Mouse (Mus musculus) spleen, adult 2 months (tissue): ENCODE results near the gene Dst. TPM values are rescaled to one million over a fixed set of nuclear protein-coding genes. Genes with fewer than 3 reads are reported as not detected.

ENCODE experiments used
- DNase-seq, 2 experiments: peaks; one replicate each; pipeline versions ENCODE4 v3.0.0 to v3.0.0-alpha.2; 2012 to 2021; ENCODE audit warnings: low spot score in 2 of 2, low read depth in 1 of 2
- H3K27ac ChIP-seq: fragments of 200-500 bp; 2 replicates; pipeline ENCODE4 v1.5.1; 2012; ENCODE audit warnings: low read length, inconsistent platforms; ENCODE audit not compliant: insufficient read depth
- H3K27me3 ChIP-seq: fragments of 200-500 bp; 2 replicates; pipeline ENCODE4 v1.6.1; 2012; ENCODE audit warnings: mild to moderate bottlenecking, moderate library complexity, low read length, inconsistent platforms; ENCODE audit not compliant: control insufficient read depth, insufficient read depth
- H3K36me3 ChIP-seq: fragments of 200-500 bp; 2 replicates; pipeline ENCODE4 v1.6.1; 2012; ENCODE audit warnings: mild to moderate bottlenecking, low read length, inconsistent platforms; ENCODE audit not compliant: control insufficient read depth, insufficient read depth
- H3K4me1 ChIP-seq: fragments of 200-500 bp; 2 replicates; pipeline ENCODE4 v1.6.1; 2011; ENCODE audit warnings: inconsistent platforms; ENCODE audit not compliant: control insufficient read depth, insufficient read depth, insufficient read length
- H3K4me3 ChIP-seq: fragments of 200-500 bp; 2 replicates; pipeline ENCODE4 v1.5.1; 2011; ENCODE audit warnings: mild to moderate bottlenecking, inconsistent platforms; ENCODE audit not compliant: insufficient read depth, insufficient read length; ENCODE audit errors: extremely low read depth
- CTCF ChIP-seq: fragments of 200-500 bp; IDR thresholded peaks from 2 replicates; pipeline ENCODE4 v1.5.1; 2011; ENCODE audit warnings: mild to moderate bottlenecking, inconsistent platforms; ENCODE audit not compliant: insufficient read depth, insufficient read length, insufficient replicate concordance; ENCODE audit errors: extremely low read depth
- POLR2A ChIP-seq: fragments of 200-500 bp; IDR thresholded peaks from 2 replicates; pipeline ENCODE4 v1.6.1; 2011; ENCODE audit warnings: low read depth, low read length, inconsistent platforms
- WGBS: fragments of 180-500 bp; shearing (Covaris S2); methylation state at CpG from one replicate; pipeline ENCODE4 v1.1.7; 2018; 5-methylcytosine and 5-hydroxymethylcytosine counted together
- polyA plus RNA-seq: library from polyadenylated mRNA; depleted of rRNA; stranded (reverse); fragments of >200 nt; gene quantifications from 2 replicates; pipeline ENCODE4 v1.2.3, GENCODE M21; 2012

The Dst gene
- polyA plus RNA-seq, 1 experiment, result 7.6 TPM

DNA sequence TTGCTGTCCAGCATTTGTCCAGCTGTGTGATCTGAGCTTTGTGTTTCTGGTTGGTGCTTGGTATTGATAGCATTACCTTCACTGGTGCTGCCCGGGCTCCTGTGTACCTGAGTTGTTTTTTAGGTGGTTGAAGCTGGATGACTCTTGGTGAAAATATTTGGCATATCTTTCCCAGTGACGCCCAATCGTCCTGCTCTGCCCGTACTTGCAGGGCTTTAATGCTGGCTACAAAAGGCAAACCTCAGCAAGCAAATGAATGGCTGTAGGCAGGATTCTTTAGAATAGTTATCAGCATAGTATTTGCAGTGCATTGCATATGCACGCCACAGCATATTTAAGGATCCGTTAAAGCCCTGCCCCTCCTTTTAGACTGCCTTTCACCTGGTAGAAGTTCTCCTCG lies 251.9 kb downstream of the Dst start:
- Histone ChIP-seq H3K4me1 (no peaks in the 10 kb centered on the region), H3K4me3 (no peak overlapping the region), H3K36me3 (no peaks in the 10 kb centered on the region), H3K27ac (no peak overlapping the region), H3K27me3 (no peaks in the 10 kb centered on the region)
- TF ChIP-seq CTCF, result no peak
- no peak for DNase-seq
- 94% methylated on average over 7 of the region's 7 CpGs for WGBS

DNA sequence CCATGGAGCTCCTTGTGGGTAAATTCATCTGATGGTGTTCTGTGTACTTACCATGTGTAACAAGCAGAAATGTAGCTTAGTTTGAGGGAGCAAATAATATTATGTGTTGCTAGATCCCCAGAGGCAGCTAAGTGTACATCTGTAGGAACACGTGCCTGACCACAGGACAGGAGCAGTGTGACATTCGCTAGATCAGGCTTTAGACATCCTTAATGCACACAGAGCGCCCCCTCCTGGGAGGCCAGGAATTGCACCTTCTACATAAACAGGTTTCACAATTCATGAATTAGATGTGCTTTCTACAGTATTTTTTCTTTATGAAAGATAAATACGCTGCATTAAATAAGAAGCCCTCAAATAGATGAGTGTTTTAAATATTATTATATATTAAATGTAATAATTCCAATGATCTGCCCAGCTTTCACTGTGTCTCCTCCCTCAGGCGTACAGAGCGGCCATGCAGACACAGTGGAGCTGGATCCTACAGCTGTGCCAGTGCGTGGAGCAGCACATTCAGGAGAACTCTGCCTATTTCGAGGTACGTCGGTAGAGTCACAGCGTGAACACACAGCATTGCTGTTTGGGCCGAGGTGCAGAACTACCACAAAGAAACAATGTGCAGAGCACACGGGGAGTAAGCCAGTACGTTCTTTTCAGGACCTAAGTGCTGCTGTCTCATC lies 256.7 kb downstream of the Dst start:
- no peaks in the 10 kb centered on the region for H3K4me1 ChIP-seq
- TF ChIP-seq CTCF (peak; percentile 45; the same call in 1 of the 2 replicates), POLR2A (no peak)
- WGBS, result 69% methylated on average over 14 of the region's 14 CpGs
- no peak overlapping the region for H3K4me3 ChIP-seq
- no peaks in the 10 kb centered on the region for H3K27me3 ChIP-seq
- peak in 1 of 2 experiments; percentile 52 for DNase-seq
- no peak overlapping the region for H3K27ac ChIP-seq
- H3K36me3 ChIP-seq, result no peaks in the 10 kb centered on the region

DNA sequence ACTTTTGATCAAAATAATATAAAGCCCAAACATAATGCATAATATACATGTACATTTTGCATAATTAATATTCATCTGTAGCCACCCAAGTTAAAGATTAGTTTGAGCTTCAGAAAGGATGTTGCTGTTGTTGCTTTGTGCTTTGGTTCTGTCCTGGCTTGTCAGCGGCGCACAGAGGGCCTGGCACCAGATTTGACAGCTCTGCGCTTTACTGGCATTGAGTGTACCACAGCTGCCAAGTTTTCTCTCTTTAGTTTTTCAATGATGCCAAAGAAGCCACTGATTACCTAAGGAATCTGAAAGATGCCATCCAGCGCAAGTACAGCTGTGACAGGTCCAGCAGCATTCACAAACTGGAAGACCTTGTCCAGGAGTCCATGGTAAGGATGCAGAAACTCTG lies 257.9 kb downstream of the Dst start:
- Histone ChIP-seq H3K36me3 (no peaks in the 10 kb centered on the region), H3K4me3 (no peak overlapping the region), H3K27ac (no peak overlapping the region), H3K4me1 (no peaks in the 10 kb centered on the region), H3K27me3 (no peaks in the 10 kb centered on the region)
- no peak for DNase-seq
- 92% methylated on average over 4 of the region's 4 CpGs for WGBS
- TF ChIP-seq CTCF, result no peak
- TF ChIP-seq POLR2A, result no peak

DNA sequence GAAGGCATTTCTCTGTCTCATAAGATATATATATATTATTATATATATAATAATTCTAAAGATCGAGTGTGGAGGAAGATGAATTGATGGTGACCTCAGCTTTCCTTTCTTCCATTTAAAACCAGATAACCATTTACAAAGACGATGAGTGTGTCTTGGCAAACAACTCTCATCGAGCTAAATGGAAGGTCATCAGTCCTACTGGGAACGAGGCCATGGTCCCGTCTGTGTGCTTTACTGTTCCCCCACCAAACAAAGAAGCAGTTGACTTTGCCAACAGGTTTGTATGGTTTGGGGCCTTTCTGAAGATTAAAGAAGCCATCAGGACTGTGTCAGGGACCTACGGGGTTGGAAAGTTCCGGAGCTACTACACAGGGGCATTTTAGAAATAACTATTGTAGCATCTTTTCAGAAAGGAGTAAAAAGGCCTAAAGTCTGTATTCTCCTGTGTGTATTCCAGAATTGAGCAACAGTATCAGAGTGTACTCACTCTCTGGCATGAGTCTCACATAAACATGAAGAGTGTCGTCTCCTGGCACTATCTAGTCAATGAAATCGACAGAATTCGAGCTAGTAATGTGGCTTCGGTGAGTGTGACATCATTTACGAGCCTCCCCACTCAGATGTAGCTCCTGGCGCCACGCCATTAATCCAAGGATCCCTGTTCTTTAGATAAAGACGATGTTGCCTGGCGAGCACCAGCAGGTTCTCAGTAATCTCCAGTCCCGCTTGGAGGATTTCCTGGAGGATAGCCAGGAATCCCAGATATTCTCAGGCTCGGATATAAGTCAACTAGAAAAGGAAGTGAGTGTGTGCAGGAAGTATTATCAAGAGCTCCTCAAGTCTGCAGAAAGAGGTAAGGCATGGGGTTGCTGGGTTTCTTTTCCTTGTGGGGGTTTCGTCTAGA lies 259.4 kb downstream of the Dst start:
- DNase-seq, result no peak
- no peaks in the 10 kb centered on the region for H3K4me1 ChIP-seq
- TF ChIP-seq CTCF (no peak), POLR2A (no peak)
- no peak overlapping the region for H3K27ac ChIP-seq
- no peak overlapping the region for H3K4me3 ChIP-seq
- WGBS, result 90% methylated on average over 19 of the region's 19 CpGs
- no peaks in the 10 kb centered on the region for H3K27me3 ChIP-seq
- H3K36me3 ChIP-seq, result no peaks in the 10 kb centered on the region

DNA sequence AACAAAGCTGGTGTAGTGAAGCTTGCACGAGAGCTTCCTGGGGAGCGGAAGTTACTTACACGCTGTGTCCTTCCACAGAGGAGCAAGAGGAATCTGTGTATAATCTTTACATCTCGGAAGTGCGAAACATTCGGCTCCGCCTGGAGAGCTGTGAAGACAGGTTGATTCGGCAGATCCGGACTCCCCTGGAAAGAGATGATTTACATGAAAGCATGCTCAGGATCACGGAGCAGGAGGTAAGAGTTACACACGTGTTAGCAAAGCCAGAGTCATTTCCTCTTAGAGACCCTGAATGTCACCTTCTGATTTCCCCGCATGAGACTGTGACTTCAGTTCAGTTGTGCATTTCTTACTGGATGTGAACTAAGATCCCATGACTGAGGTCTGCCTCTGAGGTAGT lies 261.1 kb downstream of the Dst start:
- H3K36me3 ChIP-seq, result no peaks in the 10 kb centered on the region
- no peak for DNase-seq
- no peak overlapping the region for H3K27ac ChIP-seq
- TF ChIP-seq CTCF (no peak), POLR2A (no peak)
- H3K4me3 ChIP-seq, result no peak overlapping the region
- 92% methylated on average over 12 of the region's 12 CpGs for WGBS
- H3K27me3 ChIP-seq, result no peaks in the 10 kb centered on the region
- no peaks in the 10 kb centered on the region for H3K4me1 ChIP-seq

DNA sequence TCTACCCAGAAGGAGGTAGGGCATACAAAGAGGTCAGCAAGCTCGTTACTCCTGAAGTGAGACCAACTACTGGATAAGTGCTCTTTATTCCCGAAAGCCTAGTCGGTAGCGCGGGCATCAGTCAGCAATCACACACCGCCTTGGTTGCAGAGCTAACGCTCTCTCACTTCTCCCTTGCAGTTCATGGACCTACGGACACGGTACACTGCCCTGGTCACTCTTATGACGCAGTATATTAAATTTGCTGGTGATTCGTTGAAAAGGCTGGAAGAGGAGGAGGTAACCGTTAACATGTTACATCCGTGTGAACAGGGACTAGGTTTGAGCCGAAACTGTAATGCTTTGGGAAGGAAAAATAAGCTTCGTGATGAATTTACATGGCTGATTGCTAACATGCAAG lies 266.5 kb downstream of the Dst start:
- DNase-seq, result no peak
- Histone ChIP-seq H3K27ac (no peak overlapping the region), H3K36me3 (no peaks in the 10 kb centered on the region), H3K4me1 (no peaks in the 10 kb centered on the region), H3K4me3 (no peak overlapping the region), H3K27me3 (no peaks in the 10 kb centered on the region)
- WGBS, result 96% methylated on average over 15 of the region's 15 CpGs
- no peak for TF ChIP-seq CTCF
- no peak for TF ChIP-seq POLR2A

DNA sequence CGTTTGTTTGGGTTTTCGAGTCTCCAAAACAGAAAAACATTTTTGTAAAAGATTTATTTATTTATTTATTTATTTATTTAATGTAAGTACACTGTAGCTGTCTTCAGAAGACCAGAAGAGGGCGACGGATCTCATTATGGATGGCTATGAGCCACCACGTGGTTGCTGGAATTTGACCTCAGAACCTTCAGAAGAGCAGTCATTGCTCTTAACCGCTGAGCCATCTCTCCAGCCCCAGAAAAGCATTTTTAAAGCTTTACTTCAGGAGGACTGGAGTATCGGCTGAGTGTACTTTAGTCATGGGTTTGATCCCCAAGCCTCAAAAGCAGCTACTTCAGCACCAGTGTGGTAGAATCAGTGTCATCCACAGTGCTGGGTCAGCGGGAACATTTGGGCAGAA lies 266.9 kb downstream of the Dst start:
- 88% methylated on average over 8 of the region's 8 CpGs for WGBS
- H3K4me1 ChIP-seq, result no peaks in the 10 kb centered on the region
- TF ChIP-seq POLR2A (no peak), CTCF (no peak)
- H3K27ac ChIP-seq, result no peak overlapping the region
- no peak overlapping the region for H3K4me3 ChIP-seq
- DNase-seq, result no peak
- H3K36me3 ChIP-seq, result no peaks in the 10 kb centered on the region
- no peaks in the 10 kb centered on the region for H3K27me3 ChIP-seq
